Mouse (Mus musculus) retina, adult 2 months (tissue): Measurements from ENCODE around the gene Tcam1.
"Not testable (repeated sequence)": the region's sequence is repeated elsewhere in the genome, so short reads cannot be mapped to it uniquely, and the experiment has no call there.

ENCODE experiments used
- DNase-seq: peaks from one replicate; pipeline ENCODE4 v3.0.0-alpha.2; 2012; ENCODE audit warnings: low read depth, low spot score

Tcam1 gene

GRCm38 (mm10) chr11:106276454-106276853 is at the start of gene Tcam1:
TSS of gene Tcam1 (plus strand) at chr11:106276672.
- peak; percentile 79 for DNase-seq

GRCm38 (mm10) chr11:106233978-106234377 is 42.5 kb upstream of the Tcam1 start:
- not testable (repeated sequence) for DNase-seq

- DNase-seq: no peak
Measured at GRCm38 (mm10) chr11:106246834-106247233, 29.6 kb upstream of the Tcam1 start.

- no peak for DNase-seq
Measured at GRCm38 (mm10) chr11:106249326-106249725, 27.1 kb upstream of the Tcam1 start.

- no peak for DNase-seq
Measured at GRCm38 (mm10) chr11:106254767-106255166, 21.7 kb upstream of the Tcam1 start.

GRCm38 (mm10) chr11:106255174-106255573 is 21.3 kb upstream of the Tcam1 start:
- DNase-seq: no peak

DNA sequence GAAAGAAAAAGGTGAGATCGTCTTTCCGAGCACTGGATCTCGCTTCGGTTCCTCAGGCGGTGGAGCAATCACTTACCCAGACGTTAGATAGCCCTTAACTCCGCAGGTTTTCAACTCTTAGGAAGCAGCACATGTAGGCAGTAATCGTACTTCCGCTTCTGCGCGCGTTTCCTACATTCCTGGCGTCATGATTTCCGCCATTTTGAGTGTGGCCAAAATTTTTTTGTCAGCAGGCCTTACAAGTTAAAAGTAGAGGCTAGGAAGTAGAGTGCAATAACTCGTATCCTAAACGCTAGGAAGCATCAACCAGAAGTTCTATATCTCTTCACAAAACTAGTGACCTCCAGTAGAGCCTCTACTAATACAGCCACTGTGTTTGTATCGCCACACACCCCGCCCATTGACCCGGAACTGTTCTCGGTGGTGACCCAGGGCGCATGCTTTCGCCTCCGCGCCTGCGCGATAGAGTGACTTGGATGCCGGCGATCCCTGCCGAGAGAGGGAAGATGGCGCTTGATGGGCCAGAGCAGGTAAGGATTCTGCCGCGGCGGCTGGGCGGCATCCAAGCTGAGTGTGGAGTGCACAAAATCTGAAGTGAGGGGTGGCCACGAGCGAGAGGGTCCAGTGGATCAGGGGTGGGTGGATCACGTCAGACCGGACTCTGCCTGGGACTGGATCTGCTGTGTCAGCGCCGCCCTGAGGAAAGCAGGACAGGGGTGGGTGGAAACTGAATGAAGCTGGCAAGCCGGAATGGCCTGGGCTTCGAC is 20.6 kb upstream of the Tcam1 start, which contains the start of the genes Ftsj3 and Psmc5:
Ftsj3 (minus strand) TSS at position 395 of the 767 bp plus-strand sequence.
Psmc5 (plus strand) TSS at position 470 of the 767 bp plus-strand sequence.
- peak; percentile 97 for DNase-seq

DNA sequence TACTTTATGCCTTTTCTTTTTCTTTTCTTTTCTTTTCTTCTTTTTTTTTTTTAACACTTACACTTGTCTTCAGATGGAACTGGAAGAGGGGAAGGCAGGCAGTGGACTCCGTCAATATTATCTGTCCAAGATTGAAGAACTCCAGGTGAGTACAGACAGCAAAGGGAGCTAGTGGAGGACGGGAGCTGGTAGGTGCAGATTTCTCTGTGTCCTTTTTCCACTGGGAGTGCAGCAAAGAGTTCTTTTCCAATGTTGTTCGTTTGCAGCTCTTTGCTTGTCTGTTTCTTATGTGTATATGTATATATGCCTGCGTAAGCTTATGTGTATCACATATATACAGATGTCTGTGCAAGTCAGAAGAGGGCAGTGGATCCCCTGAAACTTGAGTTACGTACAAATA is 19.7 kb upstream of the Tcam1 start:
- no peak for DNase-seq

DNA sequence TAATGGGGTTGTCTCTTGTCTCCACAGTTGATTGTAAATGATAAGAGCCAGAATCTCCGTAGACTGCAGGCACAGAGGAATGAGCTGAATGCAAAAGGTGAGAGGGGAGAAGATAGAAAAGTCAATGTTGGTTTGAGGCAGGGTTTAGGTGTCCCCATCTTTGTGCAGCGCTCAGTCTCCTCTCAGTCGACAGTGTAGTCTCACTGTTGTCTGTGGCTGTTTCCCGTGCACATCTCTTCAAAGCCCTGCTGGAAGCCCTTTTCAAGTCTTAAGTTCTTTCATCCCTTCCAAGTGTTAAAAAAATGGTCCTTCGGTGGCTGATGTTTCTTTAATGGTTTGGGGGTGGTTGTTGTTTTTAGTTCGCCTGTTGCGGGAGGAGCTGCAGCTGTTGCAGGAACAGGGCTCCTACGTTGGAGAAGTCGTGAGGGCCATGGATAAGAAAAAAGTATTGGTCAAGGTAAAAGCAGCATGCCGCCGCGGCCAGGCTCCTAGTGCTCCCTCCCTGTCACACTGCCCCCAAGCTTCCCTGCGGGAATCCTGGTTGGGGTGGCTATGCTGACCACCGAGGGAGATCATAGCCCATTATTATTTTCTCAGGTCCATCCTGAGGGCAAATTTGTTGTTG is 15.5 kb upstream of the Tcam1 start:
- DNase-seq: no peak

GRCm38 (mm10) chr11:106263963-106264362 is 12.5 kb upstream of the Tcam1 start:
- DNase-seq: no peak

- no peak for DNase-seq
Measured at GRCm38 (mm10) chr11:106264988-106265387, 11.5 kb upstream of the Tcam1 start.

GRCm38 (mm10) chr11:106265570-106265969 is 10.9 kb upstream of the Tcam1 start:
- DNase-seq: no peak

DNA sequence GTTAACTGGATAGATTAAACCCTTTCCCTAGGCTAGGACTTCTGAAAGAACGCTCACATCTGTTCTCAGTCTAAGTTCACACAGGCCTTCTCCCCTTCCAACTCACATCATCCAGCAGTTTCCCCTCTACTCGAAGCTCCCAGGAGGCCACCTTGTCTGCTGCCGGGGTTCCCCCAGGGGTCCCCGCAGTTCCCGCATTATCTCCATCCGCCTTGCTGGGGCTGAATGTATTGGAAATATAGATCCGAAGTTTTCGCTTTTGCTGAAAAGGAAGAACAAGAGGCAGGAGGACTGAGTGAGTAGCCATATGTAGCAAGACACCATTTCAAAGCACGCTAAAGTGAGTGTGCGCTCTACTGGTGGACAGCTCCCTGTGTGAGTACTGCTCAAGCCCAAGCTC is 10.0 kb upstream of the Tcam1 start:
- DNase-seq: no peak

- DNase-seq: no peak
Measured at GRCm38 (mm10) chr11:106267311-106267852, 9.1 kb upstream of the Tcam1 start.

- no peak for DNase-seq
Measured at GRCm38 (mm10) chr11:106267871-106268270, 8.6 kb upstream of the Tcam1 start.

DNA sequence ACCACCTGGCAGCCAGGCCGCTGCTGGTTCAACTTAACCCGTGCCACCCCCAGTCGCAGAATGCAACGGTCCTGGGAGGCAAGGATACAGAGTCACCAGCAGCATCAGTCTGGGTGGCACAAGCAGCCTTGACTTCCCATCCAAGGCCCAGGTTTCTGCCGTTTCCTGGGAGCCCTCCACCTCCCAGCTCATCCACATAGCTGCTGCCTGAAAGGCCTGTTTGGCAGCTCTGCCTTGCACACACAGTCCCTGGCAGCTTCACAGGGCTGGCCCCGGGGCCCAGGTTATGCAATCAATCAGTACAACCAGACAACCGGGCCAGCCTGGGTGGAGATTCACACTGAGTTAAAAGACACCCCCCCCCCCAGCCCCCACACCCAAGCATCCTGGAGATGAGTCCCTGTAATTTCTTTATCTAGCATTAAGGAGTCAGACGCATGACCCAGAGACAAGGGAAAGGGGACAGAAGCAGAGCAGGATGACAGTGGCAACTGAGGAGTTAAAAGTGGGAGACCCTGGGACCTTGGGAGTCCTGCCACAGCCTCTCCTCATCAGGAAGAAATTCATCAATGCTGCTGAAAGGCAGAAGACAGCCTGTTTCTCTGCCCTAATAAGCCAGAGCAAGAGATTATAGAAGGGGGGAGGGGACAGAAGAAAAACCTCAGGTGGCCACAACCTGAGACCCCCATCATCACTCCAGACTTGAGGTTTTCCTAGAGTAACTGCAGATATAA is 8.0 kb upstream of the Tcam1 start:
- no peak for DNase-seq

DNA sequence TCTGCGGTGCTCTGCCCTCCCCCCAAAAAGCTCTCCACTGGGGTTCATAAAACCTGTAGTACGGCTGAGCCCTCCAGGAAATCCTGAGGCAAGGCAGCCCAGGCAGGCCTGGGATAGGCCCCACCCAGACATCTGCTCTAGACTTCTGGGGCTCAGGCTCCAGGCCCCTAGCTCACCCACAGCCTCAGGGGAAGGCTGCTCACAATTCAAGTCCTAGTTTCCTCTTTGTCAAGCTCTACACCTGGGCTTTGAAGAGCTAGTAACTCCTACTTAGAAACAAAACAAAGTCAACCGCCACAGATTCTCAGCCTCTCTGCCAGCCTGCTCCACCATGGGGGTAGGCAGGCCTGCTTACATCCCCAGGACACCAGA is 7.4 kb upstream of the Tcam1 start:
- no peak for DNase-seq

- DNase-seq: no peak
Measured at GRCm38 (mm10) chr11:106271131-106271793, 5.2 kb upstream of the Tcam1 start.

GRCm38 (mm10) chr11:106271794-106272643 is 4.5 kb upstream of the Tcam1 start:
- DNase-seq: no peak

- peak; percentile 93 for DNase-seq
Measured at GRCm38 (mm10) chr11:106272644-106273310, 3.7 kb upstream of the Tcam1 start, which contains the start of gene Smarcd2. TSS of gene Smarcd2 (minus strand) at chr11:106272972.
